Mouse (Mus musculus) stomach, postnatal 0 days (tissue): ENCODE data around the gene Gon7. TPM values are rescaled to one million over a fixed set of nuclear protein-coding genes. Genes with fewer than 3 reads are reported as not detected.

Experiments used
- ATAC-seq: fragments of 200-750 bp; cut with Nextera tagmentation; 2 replicates; pipeline ENCODE4 v1.8.0; 2017; ENCODE audit not compliant: low FRiP score, low TSS enrichment
- DNase-seq: peaks from one replicate; pipeline ENCODE4 v3.0.0-alpha.2; 2016; ENCODE audit warnings: low spot score
- H3K27ac ChIP-seq: fragments of 300-500 bp; sonication (generic); replicated peaks from 2 replicates; pipeline ENCODE4 v1.5.1; 2014; ENCODE audit warnings: mild to moderate bottlenecking, control low read depth
- H3K27me3 ChIP-seq: fragments of 300-500 bp; sonication (generic); 2 replicates; pipeline ENCODE4 v1.6.1; 2014; ENCODE audit warnings: low read length; ENCODE audit not compliant: control insufficient read depth, insufficient read depth
- H3K36me3 ChIP-seq: fragments of 300-500 bp; sonication (generic); 2 replicates; pipeline ENCODE4 v1.6.1; 2014; ENCODE audit warnings: low read length, mixed read lengths; ENCODE audit not compliant: control insufficient read depth, insufficient read depth
- H3K4me1 ChIP-seq: fragments of 300-500 bp; sonication (generic); replicated peaks from 2 replicates; pipeline ENCODE4 v1.6.1; 2014; ENCODE audit warnings: antibody characterized with exemption; ENCODE audit not compliant: control insufficient read depth, insufficient read depth
- H3K4me2 ChIP-seq: fragments of 300-500 bp; sonication (generic); replicated peaks from 2 replicates; pipeline ENCODE4 v1.6.1; 2014; ENCODE audit warnings: low read depth, mild to moderate bottlenecking, control low read depth, moderate library complexity
- H3K4me3 ChIP-seq: fragments of 300-500 bp; sonication (generic); 2 replicates; pipeline ENCODE4 v1.5.1; 2014; ENCODE audit warnings: low read depth, low read length, control low read depth
- H3K9ac ChIP-seq: fragments of 300-500 bp; sonication (generic); 2 replicates; pipeline ENCODE4 v1.6.1; 2014; ENCODE audit warnings: mild to moderate bottlenecking, low read length, control low read depth, mixed read lengths
- H3K9me3 ChIP-seq: fragments of 300-500 bp; sonication (generic); 2 replicates; pipeline ENCODE4 v1.6.1; 2016; ENCODE audit warnings: low read length; ENCODE audit not compliant: control insufficient read depth
- CTCF ChIP-seq: IDR thresholded peaks from 2 replicates; pipeline ENCODE4 v1.5.1; 2016; ENCODE audit warnings: antibody characterized with exemption, low read depth, mild to moderate bottlenecking, moderate library complexity
- EP300 ChIP-seq: optimal IDR thresholded peaks from 2 replicates; pipeline ENCODE3; 2016; ENCODE audit warnings: antibody characterized with exemption
- WGBS: fragments of 180-500 bp; shearing (Covaris S2); extraction: QIAGEN DNeasy Blood & Tissue Kit; methylation state at CpG from one replicate; pipeline ENCODE4 v1.1.7; 2014; 5-methylcytosine and 5-hydroxymethylcytosine counted together
- polyA plus RNA-seq: library from polyadenylated mRNA; unstranded; fragments of >200 nt; fragmentation: Nextera tagmentation; extraction: Ambion mirVana; gene quantifications from 2 replicates; pipeline ENCODE4 v1.2.1, GENCODE M21; 2015

The Gon7 gene
- polyA plus RNA-seq, 1 experiment from 2014 or later, result 14.7 TPM

- H3K4me2 ChIP-seq, result no peak overlapping the region
- peaks cover 2% of the 10 kb centered on the region; the same call in 1 of the 2 replicates for H3K4me1 ChIP-seq
- H3K27me3 ChIP-seq, result no peaks in the 10 kb centered on the region
- H3K4me3 ChIP-seq, result no peak overlapping the region
- 86% methylated on average over 10 of the region's 10 CpGs for WGBS
- no peak overlapping the region for H3K9ac ChIP-seq
- H3K9me3 ChIP-seq, result no peaks in the 10 kb centered on the region
- H3K27ac ChIP-seq, result no peak overlapping the region
- DNase-seq (no peak), ATAC-seq (no peak)
- TF ChIP-seq EP300, result no peak
- TF ChIP-seq CTCF, result no peak
- H3K36me3 ChIP-seq, result no peaks in the 10 kb centered on the region
These were observed 50.7 kb downstream of the Gon7 start for GRCm38 (mm10) chr12:102706833-102707463.

DNA sequence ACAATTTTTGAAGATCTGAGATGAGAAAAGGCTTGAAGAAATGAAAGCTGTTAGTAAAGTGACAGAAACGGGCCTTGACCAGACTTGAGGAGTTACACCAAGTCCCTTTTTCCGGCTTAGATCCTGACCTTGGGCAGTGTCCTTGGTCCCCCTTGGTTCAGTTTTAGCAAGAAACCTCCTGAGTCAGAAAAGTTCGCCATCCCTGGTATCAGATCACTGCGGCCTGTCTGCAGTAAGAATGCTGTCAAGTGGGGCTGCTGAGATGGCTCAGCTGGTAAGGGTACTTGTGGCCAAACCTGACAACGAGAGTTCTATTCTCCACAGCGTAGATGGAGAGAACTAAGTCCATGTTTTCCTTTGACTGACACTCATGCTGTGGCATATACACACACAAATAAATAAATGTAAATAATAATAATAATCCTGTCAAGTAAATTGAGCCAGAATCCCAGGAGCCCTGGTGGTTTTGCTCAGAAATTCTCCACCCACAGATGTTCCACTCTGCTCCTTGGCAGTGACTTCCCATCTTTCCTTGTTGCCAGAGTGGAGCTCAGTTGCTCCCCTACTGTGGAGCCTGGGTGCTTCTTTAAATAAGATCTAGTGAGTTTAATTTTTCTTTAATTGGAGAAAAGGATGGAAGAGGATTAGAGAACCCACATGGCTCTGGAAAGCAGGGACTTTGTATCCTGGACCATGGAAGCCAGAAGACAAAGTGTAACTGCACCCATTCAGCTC lies 51.5 kb downstream of the Gon7 start:
- no peak for ATAC-seq
- TF ChIP-seq CTCF (no peak), EP300 (no peak)

GRCm38 (mm10) chr12:102705216-102705871 lies 52.3 kb downstream of the Gon7 start:
- peak overlapping the region; percentile 72 for H3K4me3 ChIP-seq
- H3K4me2 ChIP-seq, result peak overlapping the region; percentile 95
- peak overlapping the region; percentile 91 for H3K9ac ChIP-seq
- no peaks in the 10 kb centered on the region for H3K27me3 ChIP-seq
- DNase-seq, result peak; percentile 89
- peak; percentile 73 for ATAC-seq
- 2% methylated on average over 41 of the region's 45 CpGs for WGBS
- TF ChIP-seq EP300, result no peak
- TF ChIP-seq CTCF, result peak; percentile 90
- H3K27ac ChIP-seq, result peak overlapping the region; percentile 94
- no peaks in the 10 kb centered on the region for H3K9me3 ChIP-seq
- H3K36me3 ChIP-seq, result no peaks in the 10 kb centered on the region
- H3K4me1 ChIP-seq, result peaks cover 2% of the 10 kb centered on the region; the same call in 1 of the 2 replicates

More for the DNA sequence above, 51.5 kb downstream of the Gon7 start:
- 64% methylated on average over 6 of the region's 6 CpGs for WGBS
- Histone ChIP-seq H3K27ac (no peak overlapping the region), H3K4me2 (peak overlapping the region; percentile 95; the same call in 1 of the 2 replicates), H3K4me1 (peaks cover 2% of the 10 kb centered on the region; the same call in 1 of the 2 replicates), H3K27me3 (no peaks in the 10 kb centered on the region), H3K9ac (no peak overlapping the region), H3K36me3 (no peaks in the 10 kb centered on the region), H3K9me3 (no peaks in the 10 kb centered on the region), H3K4me3 (no peak overlapping the region)
- no peak for DNase-seq

DNA sequence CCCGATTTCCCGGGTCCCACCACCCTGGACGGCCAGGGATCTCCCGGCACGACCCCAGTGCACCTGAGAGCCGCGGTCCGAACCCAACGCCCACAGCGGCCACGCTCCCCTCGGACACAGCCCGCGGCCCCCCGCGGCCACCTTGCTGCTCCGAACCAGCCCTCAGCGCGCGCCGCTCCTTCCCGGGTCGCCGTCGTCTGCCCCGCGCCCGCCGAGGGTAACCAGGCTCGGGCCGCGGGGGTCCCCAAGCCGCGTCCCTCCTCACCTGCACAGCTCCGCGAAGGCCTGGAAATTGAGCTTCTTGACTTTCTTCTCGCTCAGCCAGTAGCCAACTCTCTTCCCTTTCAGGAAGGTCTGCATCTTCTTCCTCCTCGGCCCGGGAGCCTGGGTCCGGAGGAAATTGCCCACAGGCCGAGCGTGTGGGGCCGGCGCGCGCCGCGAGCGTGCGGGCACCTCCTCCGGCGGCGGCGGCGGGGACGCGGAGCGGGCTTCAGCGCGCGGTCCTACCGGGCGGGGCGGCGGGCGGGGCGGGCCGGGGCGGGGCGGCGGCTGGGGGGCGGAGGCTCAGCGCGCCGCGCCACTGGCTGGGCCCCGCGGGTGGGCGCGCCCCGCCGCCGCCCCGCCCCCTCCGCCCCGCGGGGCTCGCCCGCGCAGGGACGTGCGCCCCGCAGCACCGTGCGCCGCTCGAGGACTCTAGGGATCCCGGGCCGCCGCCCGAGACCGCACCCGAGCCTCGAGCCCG lies 53.0 kb downstream of the Gon7 start, which contains the start of gene Itpk1:
Itpk1 (minus strand) TSS at position 474 of the 742 bp plus-strand sequence.
- H3K27me3 ChIP-seq, result no peaks in the 10 kb centered on the region
- DNase-seq, result peak; percentile 84
- H3K4me2 ChIP-seq, result peak within 1 kb of the TSS; percentile 95
- peak; percentile 91 for ATAC-seq
- H3K36me3 ChIP-seq, result no peaks in the 10 kb centered on the region
- peak within 1 kb of the TSS; percentile 79 for H3K4me3 ChIP-seq
- H3K27ac ChIP-seq, result peak within 1 kb of the TSS; percentile 94
- H3K4me1 ChIP-seq, result peaks cover 2% of the 10 kb centered on the region; the same call in 1 of the 2 replicates
- no peak for TF ChIP-seq EP300
- no peak for TF ChIP-seq CTCF
- no peaks in the 10 kb centered on the region for H3K9me3 ChIP-seq
- peak within 1 kb of the TSS; percentile 91 for H3K9ac ChIP-seq
- WGBS, result under 1% methylated on average over 72 of the region's 105 CpGs

GRCm38 (mm10) chr12:102703921-102704408 lies 53.6 kb downstream of the Gon7 start:
- H3K36me3 ChIP-seq, result no peaks in the 10 kb centered on the region
- H3K4me2 ChIP-seq, result peak overlapping the region; percentile 95
- H3K9ac ChIP-seq, result peak overlapping the region; percentile 79
- peak overlapping the region; percentile 94 for H3K27ac ChIP-seq
- DNase-seq, result no peak
- ATAC-seq, result no peak
- peaks cover 2% of the 10 kb centered on the region; the same call in 1 of the 2 replicates for H3K4me1 ChIP-seq
- no peaks in the 10 kb centered on the region for H3K9me3 ChIP-seq
- WGBS, result 11% methylated on average over 17 of the region's 17 CpGs
- TF ChIP-seq CTCF, result no peak
- no peak for TF ChIP-seq EP300
- H3K27me3 ChIP-seq, result no peaks in the 10 kb centered on the region
- peak overlapping the region; percentile 79 for H3K4me3 ChIP-seq
